Mouse (Mus musculus): Measurements from ENCODE around the gene Ctu1.

- TF ChIP-seq POLR2A (IDR thresholded peaks at IDR 0.05; ENCODE audit: borderline replicate concordance, control insufficient read depth, low read depth, low read length): no peak
- TF ChIP-seq CTCF (IDR thresholded peaks at IDR 0.05; ENCODE audit: control insufficient read depth, insufficient read depth, low read length): no peak
Measured at GRCm38 (mm10) chr7:43660002-43660401, 11.8 kb upstream of the Ctu1 start, which contains the start of gene Siglece.

Measured in bone marrow, adult 2 months (tissue).